ENCODE assay signal across 8 mouse cellular contexts in the genomic region with DNA sequence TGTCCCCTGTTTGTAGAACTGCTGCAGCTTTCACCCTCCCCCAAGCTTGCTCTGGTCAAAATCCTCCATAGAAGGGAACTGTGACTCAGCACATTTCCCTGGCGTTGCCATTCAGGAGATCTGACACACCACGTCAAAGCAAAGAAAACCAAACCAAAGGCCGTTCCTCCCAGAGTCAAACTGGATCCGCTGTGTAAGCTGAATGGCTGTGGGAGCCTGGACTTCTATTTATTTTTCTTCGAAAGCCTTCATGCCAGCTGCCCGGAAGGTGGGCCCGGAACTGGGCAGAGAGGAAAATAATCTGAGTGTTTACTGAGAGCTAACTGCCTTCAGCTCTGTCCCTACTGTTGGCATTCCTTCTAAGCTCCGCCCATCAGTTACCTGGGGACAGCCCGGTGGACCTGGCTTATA. TPM values are rescaled to one million over a fixed set of nuclear protein-coding genes. Genes with fewer than 3 reads are reported as not detected.
DNase-seq lines count a peak whose midpoint lies in the region; ATAC-seq lines count a peak whose summit lies in the region.

No protein-coding gene starts in this region.

- H3K9me3 ChIP-seq in forebrain, embryonic 14.5 days (replicated peaks; ENCODE audit: control insufficient read depth, low read length): no peaks in the 10 kb centered on the region
- no peaks in the 10 kb centered on the region for H3K9me3 ChIP-seq in forebrain, embryonic 12.5 days
- H3K9me3 ChIP-seq in heart, embryonic 15.5 days (replicated peaks): no peaks in the 10 kb centered on the region

- no peak overlapping the region for H3K9ac ChIP-seq in forebrain, embryonic 14.5 days (ENCODE audit: low read length)
- H3K9ac ChIP-seq in forebrain, embryonic 12.5 days: no peak overlapping the region
- H3K9ac ChIP-seq in heart, embryonic 15.5 days: no peak overlapping the region

- H3K27ac ChIP-seq in forebrain, embryonic 14.5 days (ENCODE audit: low read depth, low read length): no peak overlapping the region
- no peak overlapping the region for H3K27ac ChIP-seq in forebrain, embryonic 12.5 days
- no peak overlapping the region for H3K27ac ChIP-seq in heart, embryonic 15.5 days

- H3K27me3 ChIP-seq in forebrain, embryonic 14.5 days (replicated peaks; ENCODE audit: control insufficient read depth, insufficient read depth, low read length): no peaks in the 10 kb centered on the region
- no peaks in the 10 kb centered on the region for H3K27me3 ChIP-seq in forebrain, embryonic 12.5 days
- no peaks in the 10 kb centered on the region; the same call in 1 of the 2 replicates for H3K27me3 ChIP-seq in heart, embryonic 15.5 days

- no peak overlapping the region for H3K4me3 ChIP-seq in forebrain, embryonic 14.5 days (ENCODE audit: low read depth, low read length)
- no peak overlapping the region for H3K4me3 ChIP-seq in forebrain, embryonic 12.5 days (replicated peaks)
- H3K4me3 ChIP-seq in heart, embryonic 15.5 days: no peak overlapping the region

- ATAC-seq in forebrain, embryonic 14.5 days: peak; percentile 58
- ATAC-seq in forebrain, embryonic 12.5 days (ENCODE audit: low FRiP score): no peak
- ATAC-seq in heart, embryonic 15.5 days (replicated peaks; ENCODE audit: insufficient number of reproducible peaks, insufficient read depth, low FRiP score, low read depth): no peak
- peak; percentile 74 for ATAC-seq in megakaryocyte-erythroid progenitor cell, adult 5-6 weeks (replicated peaks; ENCODE audit: low FRiP score, low TSS enrichment, poor library complexity, severe bottlenecking)

- H3K4me2 ChIP-seq in forebrain, embryonic 14.5 days (ENCODE audit: low read length): no peak overlapping the region
- no peak overlapping the region for H3K4me2 ChIP-seq in forebrain, embryonic 12.5 days
- peak overlapping the region; percentile 36; the same call in 1 of the 2 replicates for H3K4me2 ChIP-seq in heart, embryonic 15.5 days

- WGBS in forebrain, embryonic 14.5 days: 35% methylated on average over 9 of the region's 9 CpGs
- 33% methylated on average over 9 of the region's 9 CpGs for WGBS in forebrain, embryonic 12.5 days
- whole genome bisulfite sequencing in heart, embryonic 15.5 days: 29% methylated on average over 9 of the region's 9 CpGs

- H3K4me1 ChIP-seq in forebrain, embryonic 14.5 days (ENCODE audit: control insufficient read depth, insufficient read depth, low read length): 0 out of 2 replicates have a peak, but pooled peaks cover 3% of the 10 kb centered on the region
- H3K4me1 ChIP-seq in forebrain, embryonic 12.5 days: peaks cover 16% of the 10 kb centered on the region
- H3K4me1 ChIP-seq in heart, embryonic 15.5 days (replicated peaks): peaks cover 7% of the 10 kb centered on the region

- H3K36me3 ChIP-seq in forebrain, embryonic 14.5 days (ENCODE audit: control insufficient read depth, insufficient read depth, low read length): no peaks in the 10 kb centered on the region
- H3K36me3 ChIP-seq in forebrain, embryonic 12.5 days (replicated peaks): no peaks in the 10 kb centered on the region
- H3K36me3 ChIP-seq in heart, embryonic 15.5 days: no peaks in the 10 kb centered on the region

- peak; percentile 50 for DNase-seq in forebrain, embryonic 14.5 days (ENCODE audit: low spot score)
- DNase-seq in R1 (ENCODE audit: low read depth, low spot score): peak; percentile 69
- peak; percentile 68 to 82 for DNase-seq in kidney, postnatal 25 days
- no peak for DNase-seq in natural killer cell, adult 2 months (ENCODE audit: low spot score in 2 of 2)
- no peak for DNase-seq in thymus, postnatal 14 days

RNA-seq across cellular contexts. Expression of a gene that starts 42.9 kb away (rescaled TPM):
- 1.4 and 1.8 TPM in 2 replicates for polyA plus RNA-seq in forebrain, embryonic 14.5 days (2014; fragmentation: Nextera tagmentation; extraction: Ambion mirVana)
- 0.74 and 0.82 TPM in 2 replicates for polyA plus RNA-seq in forebrain, embryonic 12.5 days (2016; fragmentation: Nextera tagmentation; extraction: Ambion mirVana)
- polyA plus RNA-seq in heart, embryonic 15.5 days (2015; fragmentation: Nextera tagmentation; extraction: Ambion mirVana): 0.96 and 1.9 TPM in 2 replicates
- total RNA-seq in megakaryocyte-erythroid progenitor cell, adult 5-6 weeks (2014; fragmentation: Nextera tagmentation): not detected in 2 replicates
- total RNA-seq in megakaryocyte-erythroid progenitor cell, adult 5-6 weeks (2017): 0.30 TPM in 1 of 2 replicates, not detected in the other

Comparison
In these comparisons a context has a peak if more than half of its experiments do, and no peak if none do; other contexts are left out.
1. ATAC-seq: peak in forebrain, embryonic 14.5 days (single experiment) and megakaryocyte-erythroid progenitor cell, adult 5-6 weeks (single experiment); none in forebrain, embryonic 12.5 days (single experiment) and heart, embryonic 15.5 days (single experiment).
2. DNase-seq: peak in forebrain, embryonic 14.5 days (single experiment), R1 (single experiment) and kidney, postnatal 25 days (2 of 2); none in natural killer cell, adult 2 months (0 of 2) and thymus, postnatal 14 days (single experiment).